Mouse (Mus musculus): Measurements from ENCODE around the gene Akap6. TPM values are rescaled to one million over a fixed set of nuclear protein-coding genes. Genes with fewer than 3 reads are reported as not detected.

Gene Akap6
- total RNA-seq, 4 experiments from 2014 or later = 147 to 178 (median 161) TPM

DNA sequence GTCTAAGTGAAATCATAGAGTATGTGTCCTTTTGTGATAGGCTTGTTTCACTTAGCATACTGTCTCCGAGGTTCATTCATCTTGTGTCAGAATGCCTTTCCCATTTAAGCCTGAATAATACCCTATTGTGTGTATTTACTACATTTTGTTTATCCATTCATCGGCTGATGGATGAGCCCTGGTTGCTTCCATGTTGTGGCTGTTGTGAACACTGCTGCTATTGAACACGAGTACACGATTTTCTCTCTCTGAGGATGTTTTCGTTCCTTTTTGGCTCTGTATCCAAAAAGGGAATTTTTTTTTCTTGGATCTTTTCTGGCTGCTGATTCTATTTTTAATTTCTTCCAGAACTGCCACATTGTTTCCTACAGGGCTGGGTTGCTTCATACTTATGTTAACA, 81.0 kb downstream of the Akap6 start:
- no peak for DNase-seq (ENCODE audit: low spot score in 2 of 2)

DNA sequence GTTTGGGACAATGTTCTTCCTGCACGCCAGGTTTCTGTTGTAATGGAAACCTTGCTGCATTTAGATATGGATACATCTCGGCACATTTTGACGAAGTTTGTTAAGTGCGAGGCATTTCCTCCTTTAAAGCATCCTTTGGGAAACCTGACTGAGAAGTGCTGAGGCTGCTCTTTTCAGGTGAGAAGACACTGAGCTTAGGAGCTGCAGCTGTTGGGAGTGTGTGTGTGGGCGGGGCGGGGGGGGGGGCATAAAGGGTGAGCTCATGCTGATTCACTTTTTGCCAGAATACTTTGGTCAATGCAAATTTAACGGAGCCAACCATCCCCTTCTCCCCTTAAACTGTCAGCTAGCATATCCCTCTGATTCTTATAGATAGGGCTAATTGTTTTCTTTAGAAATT, 81.9 kb downstream of the Akap6 start:
- DNase-seq (ENCODE audit: low spot score in 2 of 2) = no peak

DNA sequence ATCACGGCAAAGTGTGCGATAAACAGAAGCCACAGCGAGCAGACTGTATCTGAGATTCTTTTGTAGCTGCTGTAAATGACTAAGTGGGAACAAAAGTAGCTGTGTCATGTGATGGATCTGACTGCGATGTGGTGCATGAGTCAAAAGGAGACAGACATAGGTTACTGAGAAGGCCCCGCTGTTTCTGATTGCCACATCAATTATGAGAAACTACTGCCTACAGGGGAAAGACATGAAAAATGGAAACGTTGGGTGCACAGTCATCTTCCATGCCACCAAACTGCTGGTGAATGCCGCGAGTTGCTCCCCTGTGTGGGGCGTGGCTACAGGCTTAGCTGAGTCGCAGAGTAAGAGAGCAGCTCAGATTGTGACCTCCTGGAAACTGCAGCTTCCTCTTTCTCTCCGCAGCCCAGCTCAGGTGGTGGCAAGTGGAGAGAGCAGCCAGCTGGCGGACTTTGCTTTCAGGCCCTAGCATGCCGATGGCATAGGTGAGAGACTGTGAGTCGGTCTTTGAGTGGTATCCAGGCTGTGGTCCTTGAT, 83.8 kb downstream of the Akap6 start:
- DNase-seq (ENCODE audit: low spot score in 2 of 2) = no peak

DNA sequence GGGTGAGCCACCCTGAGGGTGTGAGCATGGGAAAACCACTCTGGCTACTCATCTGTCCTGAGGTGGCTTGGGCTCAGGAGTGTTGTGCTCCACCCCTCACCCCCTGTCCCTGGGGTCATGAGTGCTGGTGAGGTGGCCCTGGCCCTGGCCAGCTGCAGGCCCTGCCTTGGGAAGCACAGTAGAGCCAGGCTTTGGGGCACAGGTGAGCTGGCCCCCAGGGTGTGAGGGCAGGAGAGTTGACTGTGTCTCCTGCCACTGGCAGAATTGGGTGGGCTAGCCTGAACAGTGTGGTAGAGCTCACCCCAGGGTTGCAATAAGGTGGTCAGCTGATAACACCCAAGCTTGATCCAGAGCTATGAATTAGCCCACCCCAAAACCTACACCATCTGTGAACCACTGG, 86.0 kb downstream of the Akap6 start:
- DNase-seq (ENCODE audit: low spot score in 2 of 2) = no peak

DNA sequence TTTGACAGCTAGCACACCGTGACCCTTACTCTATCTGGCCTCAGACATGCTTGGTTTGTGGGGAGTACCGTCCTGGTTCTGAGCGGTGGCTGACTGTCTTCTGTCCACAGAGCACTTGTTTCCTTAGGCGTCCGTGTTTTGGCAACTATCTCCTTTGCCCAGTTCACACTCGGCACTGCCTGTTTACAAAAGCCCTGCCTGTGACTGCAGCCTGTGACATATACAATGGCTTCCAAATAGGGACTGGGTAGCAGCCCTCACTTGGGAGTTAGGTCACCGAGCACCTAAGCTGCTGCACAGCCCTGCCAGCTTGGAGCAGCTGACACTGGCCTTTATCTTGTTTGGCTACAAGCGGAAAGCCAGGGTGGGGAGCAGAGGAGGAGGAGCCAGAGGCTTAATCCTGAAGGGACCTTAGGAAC, 91.2 kb downstream of the Akap6 start:
- no peak for DNase-seq (ENCODE audit: low spot score in 2 of 2)

DNA sequence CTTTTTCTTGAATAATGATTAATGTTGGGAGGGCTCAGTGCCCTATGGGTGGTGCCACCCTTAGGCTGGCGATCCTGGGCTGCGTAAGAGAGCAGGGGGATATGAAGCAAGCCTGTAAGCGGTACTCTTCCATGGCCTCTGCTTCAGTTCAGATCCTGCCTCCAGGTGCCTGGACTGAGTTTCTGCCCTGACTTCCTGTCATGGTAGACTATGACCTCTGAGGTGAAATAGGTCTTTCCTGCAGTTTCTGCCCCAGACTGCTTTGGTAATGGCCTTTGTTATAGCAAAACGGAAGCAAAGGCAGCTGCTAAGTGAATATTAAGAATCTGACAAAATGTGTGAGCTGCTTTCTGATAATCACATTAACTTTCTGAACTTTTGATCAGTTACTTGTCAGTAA, 94.9 kb downstream of the Akap6 start:
- DNase-seq (ENCODE audit: low spot score in 2 of 2) = no peak

DNA sequence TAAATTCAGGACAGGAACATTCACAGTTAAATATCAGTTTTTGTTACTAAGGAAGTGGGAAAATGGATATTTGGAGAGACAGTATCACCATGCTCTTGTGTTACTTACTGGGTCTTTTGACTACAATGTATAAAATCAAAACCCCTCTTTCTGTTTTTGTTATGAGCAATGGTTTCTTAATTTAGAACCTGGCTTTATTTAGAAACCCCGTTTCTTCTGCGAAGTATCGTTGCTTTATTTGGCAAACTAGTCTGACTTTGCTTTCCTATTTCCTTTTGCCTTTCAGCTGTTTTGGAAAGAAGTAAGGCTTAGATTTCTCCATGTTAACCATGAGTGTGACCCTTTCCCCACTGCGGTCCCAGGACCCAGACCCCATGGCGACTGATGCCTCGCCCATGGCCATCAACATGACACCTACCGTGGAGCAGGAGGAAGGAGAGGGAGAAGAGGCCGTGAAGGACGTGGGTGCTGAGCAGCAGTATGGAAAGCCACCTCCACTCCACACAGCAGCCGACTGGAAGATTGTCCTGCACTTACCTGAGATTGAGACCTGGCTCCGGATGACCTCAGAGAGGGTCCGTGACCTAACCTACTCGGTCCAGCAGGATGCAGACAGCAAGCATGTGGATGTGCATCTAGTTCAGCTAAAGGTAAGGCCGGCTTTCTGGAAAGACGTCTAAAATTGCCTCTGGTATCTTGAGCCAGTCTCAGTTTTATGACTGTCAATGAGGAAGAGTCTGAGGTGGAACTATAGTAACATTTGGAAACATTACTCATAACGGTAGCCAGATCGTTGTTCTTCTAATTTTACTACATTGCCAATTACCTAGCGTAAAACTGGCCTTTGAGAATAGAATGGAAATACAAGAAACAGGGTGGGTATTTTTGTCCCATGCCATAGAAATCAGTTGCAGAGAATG, 96.6 kb downstream of the Akap6 start:
- DNase-seq (ENCODE audit: low spot score in 2 of 2) = no peak

DNA sequence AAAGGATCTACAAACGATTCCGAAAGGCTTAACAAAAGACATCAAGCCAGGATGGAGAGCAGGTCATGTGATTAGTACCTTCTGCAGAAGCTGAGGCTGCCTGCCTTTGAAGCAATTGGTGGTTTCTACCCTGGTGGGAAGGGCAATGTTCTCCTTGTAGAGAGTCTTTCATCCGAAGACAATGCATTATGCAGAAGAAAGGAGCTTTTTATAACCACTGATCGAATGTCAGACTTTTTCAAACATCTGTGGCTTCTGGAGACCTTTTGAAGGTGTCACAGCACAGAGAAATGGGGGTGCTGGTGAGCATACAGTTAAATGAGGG, 97.2 kb downstream of the Akap6 start:
- DNase-seq (ENCODE audit: low spot score in 2 of 2) = no peak

DNA sequence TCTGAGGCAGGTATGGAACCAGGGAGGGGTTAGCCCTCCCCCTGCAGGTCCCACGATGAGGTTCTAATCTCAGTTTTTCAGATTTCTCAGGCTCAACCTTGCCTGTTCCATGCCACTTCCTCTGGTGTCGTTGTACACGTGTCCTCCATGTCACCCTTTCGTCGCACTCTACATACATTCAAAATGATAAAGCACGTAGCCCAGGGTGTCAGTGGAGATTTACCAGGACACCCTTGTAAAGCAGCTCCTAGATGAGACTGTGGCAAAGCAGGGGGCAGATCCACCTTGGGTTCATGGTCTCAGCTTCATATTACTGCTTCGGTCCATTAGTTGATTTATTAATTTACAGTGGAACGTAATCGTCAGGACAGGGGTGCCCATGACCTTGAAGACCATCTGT, 100.5 kb downstream of the Akap6 start:
- no peak for DNase-seq (ENCODE audit: low spot score in 2 of 2)

DNA sequence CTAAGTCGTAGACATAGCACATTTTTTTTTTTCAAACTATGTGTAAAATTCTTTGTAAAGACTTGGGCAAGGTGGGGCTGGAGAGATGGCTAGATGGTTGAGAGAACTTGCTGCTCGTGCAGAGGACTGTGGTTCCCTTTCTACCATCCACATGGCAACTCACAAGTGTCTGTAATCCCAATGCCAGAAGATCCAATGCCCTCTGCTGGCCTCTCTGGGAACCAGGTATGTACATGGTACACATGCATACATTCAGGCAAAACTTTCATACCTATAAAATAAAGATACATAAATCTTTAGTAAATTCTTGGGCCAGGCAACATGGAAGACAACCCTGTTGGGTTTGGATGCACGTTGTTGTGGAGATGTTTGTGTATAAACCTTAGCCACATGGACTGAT, 107.1 kb downstream of the Akap6 start:
- DNase-seq (ENCODE audit: low spot score in 2 of 2) = no peak

DNA sequence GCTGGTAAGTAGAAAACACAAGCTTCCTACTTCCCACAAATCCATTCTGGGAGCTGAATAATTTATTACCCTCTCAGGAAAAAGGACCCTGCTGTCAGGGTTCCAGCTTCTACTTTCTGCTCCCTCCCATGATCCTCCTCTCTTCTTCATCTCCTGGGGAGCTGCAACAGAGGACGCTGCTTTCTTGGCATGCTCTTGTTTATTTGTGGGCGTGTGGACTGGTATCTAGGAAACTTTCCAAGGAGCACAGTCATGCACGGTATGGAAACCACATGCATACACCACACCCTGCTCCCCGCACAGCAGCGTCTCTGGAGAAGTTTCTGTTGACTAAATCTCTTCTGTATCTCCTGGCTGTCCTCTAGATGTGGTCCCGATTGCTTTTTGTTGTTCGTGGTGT, 119.4 kb downstream of the Akap6 start:
- DNase-seq (ENCODE audit: low spot score in 2 of 2) = peak in 1 of 2 experiments; percentile 81

DNA sequence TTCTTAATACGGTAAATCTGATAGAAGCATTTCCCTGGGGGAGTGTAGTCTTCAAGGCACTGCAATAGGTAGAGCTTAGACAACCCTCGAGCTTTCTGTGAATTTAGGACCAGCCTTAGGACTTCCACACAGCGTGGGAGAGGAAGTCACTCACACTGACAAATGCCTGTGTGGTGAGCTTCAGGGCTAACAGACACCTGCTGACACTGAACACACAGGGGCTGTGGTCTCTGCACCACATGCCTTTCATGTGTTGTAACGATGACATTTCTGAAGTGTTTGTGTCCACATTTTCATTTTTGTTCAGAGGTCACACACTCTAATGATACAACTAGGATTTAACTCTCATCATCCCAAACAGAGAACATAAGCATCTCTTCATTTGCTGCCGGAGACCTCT, 125.6 kb downstream of the Akap6 start:
- DNase-seq (ENCODE audit: low spot score in 2 of 2) = no peak

DNA sequence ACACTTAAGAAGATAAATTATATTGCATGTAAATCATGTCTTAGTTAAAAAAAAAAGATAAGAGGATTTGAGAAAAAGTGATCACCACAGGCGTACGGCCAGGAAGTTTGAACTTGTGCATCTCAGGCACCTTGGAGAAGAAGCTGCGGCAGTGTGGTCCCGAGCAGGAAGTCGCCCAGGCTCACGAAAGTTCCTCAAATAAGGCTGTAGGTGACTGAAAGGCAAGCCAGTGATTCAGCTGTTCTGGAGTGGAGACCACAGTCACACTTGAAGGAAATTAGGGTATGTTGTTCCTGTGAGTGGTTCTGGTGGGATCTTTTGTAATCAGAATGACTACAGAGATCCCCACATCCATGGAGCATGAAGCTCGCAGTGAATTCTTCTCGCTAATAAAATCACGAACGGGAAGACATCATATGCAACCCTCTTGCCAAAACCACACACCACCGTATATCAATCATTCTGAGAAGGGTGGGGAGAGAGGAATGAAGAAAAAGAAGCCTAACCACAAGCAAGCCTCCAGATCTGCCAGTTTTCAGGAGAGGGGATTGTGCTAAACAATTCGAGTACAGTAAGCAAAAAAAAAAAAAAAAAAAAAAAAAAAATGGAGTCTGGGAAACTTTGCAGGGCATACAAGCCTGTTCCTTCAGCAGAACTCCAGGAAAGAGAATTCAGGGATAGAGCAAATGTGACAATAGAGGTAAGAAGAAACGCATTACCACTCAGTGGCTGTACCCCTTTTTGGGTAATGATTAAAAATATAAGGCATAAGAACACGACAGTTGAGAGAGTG, 130.0 kb downstream of the Akap6 start:
- no peak for DNase-seq (ENCODE audit: low spot score in 2 of 2)

DNA sequence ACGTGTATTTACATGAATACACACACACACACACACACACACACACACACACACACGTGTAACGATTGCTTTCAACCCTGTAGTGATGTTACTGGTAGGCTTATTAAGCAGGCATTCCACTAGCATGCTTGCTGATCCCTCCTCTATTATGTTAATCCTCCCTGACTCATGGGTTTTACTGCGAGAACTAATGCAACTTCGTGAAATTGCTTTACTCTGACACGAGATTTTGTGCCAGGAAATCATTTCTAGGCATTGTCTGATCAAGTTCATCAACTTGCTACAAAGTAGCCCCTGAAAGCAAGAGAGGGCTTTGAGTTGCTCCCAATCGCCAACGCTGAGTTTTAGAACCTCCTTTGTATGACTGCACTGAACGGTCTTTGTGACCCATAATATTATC, 132.6 kb downstream of the Akap6 start:
- no peak for DNase-seq (ENCODE audit: low spot score in 2 of 2)

DNA sequence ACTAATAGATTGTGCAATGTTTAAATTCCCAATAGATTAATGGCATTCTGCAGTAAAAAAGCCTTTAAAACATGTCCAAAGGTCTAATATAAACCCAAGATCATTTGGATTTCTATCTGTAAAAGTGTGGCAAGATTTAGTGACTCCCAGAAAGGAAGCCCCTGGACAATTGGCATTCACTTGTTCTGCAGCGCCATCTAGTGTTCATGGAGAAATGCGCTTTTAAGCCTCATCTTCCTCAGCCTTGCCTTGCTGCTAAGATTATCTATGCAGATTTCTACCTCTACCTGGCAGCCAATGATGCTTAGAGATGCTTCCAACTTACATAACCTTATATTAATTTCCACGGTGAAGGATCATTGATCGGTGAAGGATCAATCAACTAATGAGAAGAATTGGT, 133.0 kb downstream of the Akap6 start:
- peak in 1 of 2 experiments; percentile 59 for DNase-seq (ENCODE audit: low spot score in 2 of 2)

DNA sequence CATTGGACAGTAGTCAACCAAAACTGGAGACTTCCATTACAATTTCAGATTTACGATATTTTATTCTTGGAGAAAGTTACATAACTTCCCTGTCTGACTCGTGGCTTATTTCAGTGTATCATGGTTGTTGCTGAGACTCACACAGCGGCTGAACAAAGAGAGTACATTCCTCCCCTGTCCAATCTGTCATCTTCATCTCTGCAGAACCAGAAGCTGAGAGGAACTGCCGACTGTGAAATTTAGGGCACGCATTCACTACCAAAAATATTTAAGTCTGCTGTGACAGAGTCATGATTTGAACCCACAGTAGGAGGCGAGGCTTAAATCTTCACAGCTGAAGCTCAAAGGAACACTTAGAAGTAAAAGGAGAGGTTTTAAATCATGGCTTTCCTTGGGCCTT, 134.0 kb downstream of the Akap6 start:
- peak in 1 of 2 experiments; percentile 73 for DNase-seq (ENCODE audit: low spot score in 2 of 2)

DNA sequence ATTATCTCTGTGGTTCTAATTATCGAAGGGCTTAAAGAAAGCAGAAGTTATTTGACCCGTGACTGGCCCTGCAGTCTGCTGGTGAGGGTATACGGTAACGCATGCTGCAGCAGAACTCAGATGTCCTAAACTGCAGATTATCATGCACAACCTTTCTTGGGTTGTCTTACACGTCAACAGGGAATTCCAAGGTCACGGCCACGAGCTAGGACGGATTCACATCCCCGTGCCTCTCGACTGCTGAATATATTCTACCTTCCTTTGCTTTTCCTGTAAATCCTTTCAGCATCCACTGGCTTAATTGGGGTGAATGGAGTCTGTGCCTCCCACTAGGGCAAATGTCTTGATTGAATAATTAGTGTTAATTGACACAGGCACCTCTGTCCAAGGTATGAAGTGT, 134.9 kb downstream of the Akap6 start:
- no peak for DNase-seq (ENCODE audit: low spot score in 2 of 2)

DNA sequence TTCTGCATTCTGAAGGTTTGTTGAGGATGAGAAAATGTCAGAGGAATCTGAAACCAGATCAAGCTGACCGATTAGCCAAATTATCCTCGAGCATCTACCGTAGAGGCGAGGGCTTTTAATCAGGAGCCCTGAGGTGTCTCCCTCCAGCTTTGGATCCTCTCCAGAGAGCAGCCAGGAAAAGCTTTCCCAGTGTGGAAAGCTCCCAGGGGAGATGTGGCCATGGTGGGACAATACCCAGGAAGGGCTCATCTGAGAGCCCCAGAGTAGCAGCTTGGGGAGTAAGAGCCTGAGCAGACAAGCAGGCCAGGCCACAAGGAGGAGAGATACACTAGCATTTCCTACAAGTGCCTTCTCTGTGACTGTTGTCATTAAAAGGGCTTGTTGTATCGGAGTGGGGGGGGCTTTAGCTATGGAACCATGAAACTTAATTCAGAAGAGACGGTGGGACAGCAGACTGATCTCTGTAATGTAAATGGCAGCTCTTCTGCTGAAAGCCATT, 135.6 kb downstream of the Akap6 start:
- DNase-seq (ENCODE audit: low spot score in 2 of 2) = no peak

DNA sequence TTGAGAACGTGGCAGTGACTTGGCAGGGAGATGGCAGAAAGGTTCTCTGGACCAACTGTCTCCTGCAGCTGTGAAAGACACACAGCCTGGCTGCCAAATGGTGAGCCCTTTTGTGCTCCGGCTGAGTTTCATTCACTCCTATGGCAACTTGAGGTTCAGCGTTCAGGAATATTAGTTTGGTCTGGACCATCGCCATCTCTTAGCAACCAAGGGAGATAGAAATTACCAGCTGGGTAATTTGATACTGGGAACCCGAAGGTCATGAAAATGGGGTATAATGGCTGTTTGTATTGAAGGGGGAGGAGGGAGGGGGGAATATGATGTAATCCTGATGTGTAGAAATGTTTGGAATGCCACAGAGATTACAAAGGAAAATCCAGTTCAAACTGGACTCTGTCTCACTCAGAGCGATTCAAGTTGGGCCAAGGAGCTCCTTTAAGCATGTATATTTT, 136.1 kb downstream of the Akap6 start:
- DNase-seq (ENCODE audit: low spot score in 2 of 2) = no peak

DNA sequence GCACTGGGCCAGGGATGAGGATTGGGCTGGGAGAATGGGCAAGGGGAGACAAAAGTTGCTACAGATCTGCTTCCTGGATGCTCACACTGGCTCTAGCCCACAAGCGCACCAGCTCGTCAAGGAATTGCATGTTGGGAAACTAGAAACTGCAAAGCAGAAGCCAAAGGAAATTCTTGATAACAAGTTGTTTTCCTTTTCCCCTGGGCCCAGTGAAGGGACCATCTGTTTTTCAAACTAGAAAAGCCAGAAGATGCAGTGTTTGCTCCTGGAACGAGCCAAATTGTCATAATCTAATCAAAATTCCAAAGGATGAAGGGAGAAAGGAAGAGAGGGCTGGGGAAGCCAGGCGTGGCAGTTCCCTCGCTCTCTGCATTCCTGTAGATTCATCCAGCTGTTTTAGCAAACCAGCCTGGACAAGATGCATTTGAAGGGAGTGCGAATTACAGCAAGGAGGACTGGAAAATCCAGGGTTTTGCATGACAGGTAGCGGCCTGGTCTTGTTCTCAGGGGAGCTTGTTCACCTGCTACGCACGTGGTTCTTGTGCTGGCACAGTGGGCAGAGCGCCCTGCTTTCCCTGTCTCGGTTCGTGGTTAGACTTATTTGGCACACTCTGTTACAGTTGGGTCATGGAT, 136.8 kb downstream of the Akap6 start:
- no peak for DNase-seq (ENCODE audit: low spot score in 2 of 2)

DNA sequence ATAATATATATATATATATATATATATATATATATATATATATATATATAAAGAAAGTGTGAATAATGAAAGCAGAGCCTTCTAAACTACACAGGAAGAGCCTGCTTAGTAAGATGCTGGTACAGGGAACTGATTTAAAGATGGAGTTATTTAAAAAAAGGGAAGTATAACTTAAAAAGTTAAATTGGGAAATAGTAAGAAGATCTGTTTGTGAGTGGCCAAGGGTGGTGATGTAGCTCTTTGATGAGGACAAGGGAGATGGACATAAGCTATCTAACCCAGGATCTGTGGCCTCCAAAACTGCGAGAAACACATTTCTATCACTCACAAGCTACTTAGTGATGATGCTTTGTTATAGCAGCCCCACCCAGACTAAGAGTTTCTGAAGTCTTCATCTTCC, 146.8 kb downstream of the Akap6 start:
- DNase-seq (ENCODE audit: low spot score in 2 of 2) = no peak

DNA sequence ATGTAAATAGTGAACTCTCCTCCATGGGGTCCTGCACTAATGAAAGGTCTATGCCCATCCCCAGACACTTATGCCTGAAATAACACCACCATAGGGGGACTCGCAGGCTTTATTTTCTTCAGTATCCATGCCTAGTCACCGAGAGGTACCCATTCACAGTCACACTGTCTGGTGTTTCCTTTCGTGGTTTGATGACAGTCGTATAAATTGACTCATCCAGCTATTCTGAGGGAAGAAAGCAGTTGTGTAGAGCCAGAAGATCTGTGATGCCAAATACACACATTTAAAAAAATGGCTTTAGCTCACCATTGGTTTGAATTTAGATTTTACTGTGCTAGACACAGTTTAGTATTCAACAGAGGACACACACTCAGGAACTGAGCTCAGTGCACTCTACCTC, 147.8 kb downstream of the Akap6 start:
- no peak for DNase-seq (ENCODE audit: low spot score in 2 of 2)
